Mouse (Mus musculus) yolk sac, embryonic 10.5 days (tissue): ENCODE data around the gene Zfp282.

Experiments
- DNase-seq: peaks from one replicate; pipeline ENCODE4 v3.0.0-alpha.2; 2017; ENCODE audit warnings: low spot score

Gene Zfp282

DNA sequence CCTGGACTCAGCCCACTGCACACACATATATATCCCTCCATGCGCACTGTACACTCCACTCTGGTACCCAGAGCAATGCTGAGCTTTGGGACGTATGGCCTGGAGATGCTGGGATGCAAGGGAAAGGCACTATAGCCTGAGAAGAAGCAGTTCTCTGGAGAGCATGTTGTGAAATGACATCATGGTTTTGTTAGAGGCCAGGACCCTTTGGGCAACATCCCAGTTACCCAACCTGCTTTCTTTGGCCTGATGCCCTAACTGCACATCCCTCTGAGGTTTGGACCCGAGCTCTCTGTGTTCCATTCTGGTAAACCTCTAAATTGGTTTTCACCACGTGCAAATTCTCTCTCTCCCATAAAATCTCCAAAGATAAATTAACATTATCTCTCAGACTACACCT lies 26.6 kb downstream of the Zfp282 start:
- DNase-seq, result no peak

- no peak for DNase-seq
Measured at GRCm38 (mm10) chr6:47904361-47904760, 27.4 kb downstream of the Zfp282 start.

DNA sequence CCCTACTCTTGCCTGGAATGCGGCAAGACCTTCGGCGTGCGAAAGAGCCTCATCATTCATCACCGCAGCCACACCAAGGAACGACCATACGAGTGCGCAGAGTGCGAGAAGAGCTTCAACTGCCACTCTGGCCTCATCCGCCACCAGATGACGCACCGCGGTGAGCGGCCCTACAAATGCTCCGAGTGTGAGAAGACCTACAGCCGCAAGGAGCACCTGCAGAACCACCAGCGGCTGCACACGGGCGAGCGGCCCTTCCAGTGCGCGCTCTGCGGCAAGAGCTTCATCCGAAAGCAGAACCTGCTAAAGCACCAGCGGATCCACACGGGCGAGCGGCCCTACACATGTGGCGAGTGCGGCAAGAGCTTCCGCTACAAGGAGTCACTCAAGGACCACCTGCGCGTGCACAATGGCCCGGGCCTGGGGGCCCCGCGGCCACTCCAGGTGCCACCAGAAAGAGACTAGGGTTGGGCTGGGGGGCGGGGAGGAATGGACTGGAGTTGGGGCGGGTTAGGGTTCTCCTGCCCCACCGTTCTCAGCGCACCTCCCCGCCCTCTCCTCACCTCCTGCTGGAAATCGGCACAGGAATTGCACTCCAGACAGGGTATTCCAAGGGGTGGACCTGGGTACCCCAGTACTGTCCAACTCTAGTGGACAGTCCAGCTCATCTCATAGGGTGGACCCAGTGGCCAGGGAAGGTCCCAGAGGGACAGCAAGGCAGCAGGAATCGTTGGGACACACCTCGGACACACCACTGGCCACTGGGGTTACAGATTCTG lies 28.1 kb downstream of the Zfp282 start:
- DNase-seq, result no peak

GRCm38 (mm10) chr6:47906326-47906725 lies 29.3 kb downstream of the Zfp282 start:
- DNase-seq, result no peak

GRCm38 (mm10) chr6:47909007-47909406 lies 32.0 kb downstream of the Zfp282 start:
- DNase-seq, result no peak

DNA sequence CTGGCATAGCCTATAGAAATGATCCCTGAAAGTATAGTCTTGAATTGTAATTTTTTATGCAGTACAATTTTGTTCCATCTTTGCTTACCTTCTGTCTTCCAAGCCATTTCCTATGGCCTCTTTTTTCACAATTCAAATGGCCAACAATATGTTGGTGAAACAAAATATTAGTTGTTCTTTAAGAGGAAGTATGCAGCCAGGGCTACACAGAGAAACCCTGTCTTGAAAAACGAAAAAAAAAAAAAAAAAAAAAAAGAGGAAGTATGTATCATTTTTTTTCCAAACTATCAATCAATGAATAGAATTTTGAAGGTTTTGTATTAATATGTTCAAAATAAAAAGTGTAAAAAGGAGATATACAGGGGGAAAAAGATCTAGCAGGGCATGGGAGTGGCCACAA lies 34.6 kb downstream of the Zfp282 start:
- DNase-seq, result no peak

DNA sequence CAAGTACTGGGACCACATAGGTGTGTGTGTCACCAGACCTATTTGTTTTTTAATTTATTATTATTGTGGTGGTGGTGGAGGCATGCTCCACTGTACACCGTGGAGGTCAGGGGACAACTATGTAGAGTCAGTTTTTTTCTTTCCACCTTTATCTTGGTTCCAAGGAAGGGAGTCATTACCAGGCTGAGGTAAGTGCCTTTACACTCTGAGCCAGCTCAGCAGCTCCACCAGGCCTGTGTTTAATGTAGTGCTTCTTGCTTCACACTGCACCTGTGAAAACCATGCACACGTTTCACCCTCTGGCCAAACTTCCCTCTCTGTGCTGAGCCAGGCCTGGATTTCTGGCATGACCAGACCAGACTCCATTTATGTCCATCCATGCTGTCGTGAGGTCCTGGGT lies 36.0 kb downstream of the Zfp282 start:
- DNase-seq, result peak; percentile 11

- DNase-seq, result peak; percentile 55
Measured at GRCm38 (mm10) chr6:47917051-47917450, 40.0 kb downstream of the Zfp282 start.

DNA sequence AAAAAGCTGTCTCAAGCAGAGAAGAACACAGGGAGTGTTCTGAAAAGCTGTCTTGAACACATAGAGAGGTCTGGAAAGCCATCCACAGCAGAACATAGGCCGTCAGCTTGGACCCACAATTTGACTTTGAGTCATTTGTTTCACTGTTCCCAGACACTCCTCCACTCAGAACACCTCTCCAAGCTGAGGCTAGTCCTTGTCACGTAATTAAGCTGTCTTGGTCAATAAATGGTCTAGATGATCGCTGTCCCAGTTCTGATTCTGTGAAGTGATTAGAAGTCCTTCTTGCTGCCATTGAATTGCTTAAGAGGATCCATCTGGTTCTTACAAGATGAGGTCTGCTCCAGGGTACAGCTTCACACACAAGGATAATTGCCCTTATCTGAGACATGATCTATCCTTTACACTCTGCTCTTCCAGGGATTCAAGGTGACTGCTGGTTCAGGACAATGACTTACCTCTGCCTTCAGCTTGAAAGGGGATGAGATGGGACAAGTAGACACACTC lies 41.8 kb downstream of the Zfp282 start:
- DNase-seq, result no peak

- DNase-seq, result no peak
Measured at GRCm38 (mm10) chr6:47919646-47920446, 42.8 kb downstream of the Zfp282 start.

DNA sequence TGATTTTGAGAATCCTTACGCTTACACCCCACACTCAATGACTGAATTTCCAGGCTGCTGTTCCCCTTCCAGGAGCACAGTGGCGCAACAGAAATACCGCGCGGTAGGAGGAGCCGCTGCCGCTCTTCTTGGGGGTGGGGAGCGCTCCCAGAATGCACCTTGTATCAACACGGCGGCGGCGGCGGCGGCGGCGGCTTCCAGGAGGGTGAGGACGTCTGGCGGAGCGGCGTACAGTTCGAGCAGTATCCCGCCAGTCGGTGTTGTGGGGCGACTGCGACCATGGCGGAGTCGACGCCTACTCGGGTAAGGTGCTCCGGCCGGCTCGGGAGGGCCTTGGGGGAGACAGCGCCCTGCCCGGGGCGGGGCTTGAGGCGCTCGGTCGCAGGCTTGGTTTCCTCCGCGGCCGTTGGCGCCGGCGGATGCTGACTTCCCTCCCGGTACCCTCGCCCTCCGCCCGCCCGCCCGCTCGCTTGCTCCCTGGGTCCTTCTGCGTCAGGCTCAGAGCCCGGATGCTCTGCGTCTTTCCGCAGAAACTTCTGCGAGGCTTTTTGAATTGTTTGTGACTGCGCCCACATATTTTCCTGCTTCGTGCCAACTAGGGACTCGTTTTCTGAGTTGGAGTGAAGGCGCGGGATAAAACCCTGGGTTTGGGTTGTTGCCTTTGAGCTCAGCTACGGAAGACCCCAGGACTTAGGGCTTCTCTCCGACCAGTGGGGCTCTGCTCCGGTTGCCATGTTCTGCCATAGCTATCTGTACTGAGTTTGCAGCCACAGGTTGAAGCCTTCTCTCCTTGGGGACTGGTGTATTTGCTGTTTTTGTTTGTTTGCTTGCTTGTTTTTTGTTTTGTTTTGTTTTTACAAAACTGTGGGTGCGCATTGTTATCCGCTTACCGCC lies 43.7 kb downstream of the Zfp282 start, which contains the start of gene Zfp212:
Gene Zfp212 (plus strand): TSS at position 30 of the 894 bp plus-strand sequence.
- peak; percentile 92 for DNase-seq

DNA sequence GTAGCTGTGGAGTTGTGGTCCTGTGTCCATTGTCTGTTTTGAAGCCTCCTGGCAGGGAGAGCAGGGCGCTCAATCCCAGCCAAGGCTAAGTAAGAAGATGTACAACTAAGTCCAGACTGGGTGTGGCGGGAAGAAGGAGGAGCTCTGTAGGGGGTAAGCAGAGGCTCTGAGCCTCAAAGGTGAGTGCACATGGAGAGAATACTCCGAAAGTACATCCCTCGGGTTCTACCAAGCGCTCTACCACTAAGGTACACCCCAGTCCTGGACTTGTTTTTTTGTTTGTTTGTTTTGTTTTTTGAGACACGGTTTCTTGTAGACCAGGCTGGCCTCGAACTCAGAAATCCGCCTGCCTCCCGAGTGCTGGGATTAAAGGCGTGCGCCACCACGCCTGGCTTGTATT lies 65.5 kb downstream of the Zfp282 start:
- no peak for DNase-seq

DNA sequence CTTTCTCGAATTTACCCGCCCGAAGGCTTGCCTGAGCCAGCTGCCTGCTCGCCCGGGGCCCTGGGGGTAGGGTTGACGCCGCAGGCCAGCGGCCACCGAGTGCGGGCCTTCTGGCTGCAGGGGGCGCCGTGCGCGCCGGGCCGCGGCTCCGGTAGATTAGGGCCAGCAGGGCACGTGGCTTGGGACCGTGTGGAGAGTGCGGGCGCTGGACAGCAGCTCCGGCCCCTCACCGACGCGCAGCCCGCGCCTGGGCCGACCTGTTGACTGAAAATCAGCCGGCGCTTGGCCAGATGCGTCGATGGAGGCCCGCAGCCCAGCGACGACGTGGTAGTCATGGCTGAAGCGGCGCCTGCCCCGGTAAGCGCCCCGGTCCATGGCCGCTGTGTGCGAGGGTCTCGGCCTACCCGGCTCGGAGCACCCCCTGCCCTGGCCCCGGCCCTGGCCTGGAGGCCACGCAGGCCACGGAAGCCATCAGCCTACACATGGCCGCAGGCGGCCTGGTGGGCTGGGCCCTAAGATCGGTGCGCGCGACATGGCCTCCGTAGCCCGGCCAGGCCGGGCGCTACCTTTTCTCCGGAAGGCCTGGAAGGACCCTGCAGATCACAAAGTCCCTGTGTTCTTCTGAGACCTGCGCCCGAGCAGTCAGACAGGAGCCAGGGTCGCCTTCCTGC lies 66.2 kb downstream of the Zfp282 start:
- peak; percentile 80 for DNase-seq

GRCm38 (mm10) chr6:47943721-47944120 lies 66.7 kb downstream of the Zfp282 start:
- no peak for DNase-seq

- DNase-seq, result no peak
Measured at GRCm38 (mm10) chr6:47947388-47947787, 70.4 kb downstream of the Zfp282 start.

DNA sequence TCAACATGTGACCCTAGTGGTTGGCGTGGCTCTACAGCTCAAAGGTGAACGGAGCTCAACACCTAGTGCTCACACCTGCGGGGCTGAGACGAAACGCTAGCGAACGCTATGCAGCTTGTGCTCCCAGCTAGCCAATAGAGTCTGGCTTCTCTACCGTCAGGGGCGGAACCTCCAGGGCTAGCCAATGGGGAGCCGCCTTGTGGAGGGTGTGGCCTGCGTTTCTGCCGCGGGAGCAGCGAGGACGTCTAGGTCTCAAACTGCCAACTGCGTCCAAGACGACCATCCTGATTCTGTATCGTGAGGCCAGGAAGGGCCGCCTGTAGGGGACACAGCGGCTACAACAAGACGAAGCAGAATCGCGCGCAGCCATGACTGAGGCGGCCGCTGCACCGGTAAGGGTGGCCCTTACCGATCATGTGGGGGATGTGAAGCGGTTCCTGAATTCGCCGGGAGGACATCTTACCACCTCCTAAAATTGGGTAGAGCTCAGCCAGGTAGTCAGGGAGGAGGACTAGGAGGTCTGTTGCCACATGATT lies 76.3 kb downstream of the Zfp282 start, which contains the start of gene Zfp956:
Gene Zfp956 (plus strand): TSS at position 200 of the 536 bp plus-strand sequence.
- peak; percentile 96 for DNase-seq

- no peak for DNase-seq
Measured at GRCm38 (mm10) chr6:47954425-47954824, 77.4 kb downstream of the Zfp282 start.

DNA sequence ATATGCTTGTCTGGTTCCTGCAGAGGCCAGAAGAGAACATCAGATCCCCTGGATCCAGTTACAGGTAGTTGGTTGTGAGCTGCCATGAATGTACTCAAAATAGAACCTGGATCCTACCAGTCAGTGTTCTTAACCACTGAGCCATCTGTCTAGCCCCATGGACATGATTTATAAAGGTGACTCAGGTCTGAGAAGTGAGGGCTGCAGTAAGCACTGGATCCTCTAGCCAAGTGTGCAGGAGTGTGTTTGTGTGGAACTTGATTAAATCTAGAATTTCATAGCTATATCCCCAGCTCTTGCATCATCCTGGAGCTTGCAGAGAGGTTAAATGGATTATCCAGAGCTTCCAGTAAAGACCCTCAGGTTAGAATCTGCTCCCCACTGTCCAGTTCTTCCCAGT lies 80.8 kb downstream of the Zfp282 start:
- no peak for DNase-seq
